Mouse (Mus musculus): Measurements from ENCODE around the gene Cd5.

The Cd5 gene

DNA sequence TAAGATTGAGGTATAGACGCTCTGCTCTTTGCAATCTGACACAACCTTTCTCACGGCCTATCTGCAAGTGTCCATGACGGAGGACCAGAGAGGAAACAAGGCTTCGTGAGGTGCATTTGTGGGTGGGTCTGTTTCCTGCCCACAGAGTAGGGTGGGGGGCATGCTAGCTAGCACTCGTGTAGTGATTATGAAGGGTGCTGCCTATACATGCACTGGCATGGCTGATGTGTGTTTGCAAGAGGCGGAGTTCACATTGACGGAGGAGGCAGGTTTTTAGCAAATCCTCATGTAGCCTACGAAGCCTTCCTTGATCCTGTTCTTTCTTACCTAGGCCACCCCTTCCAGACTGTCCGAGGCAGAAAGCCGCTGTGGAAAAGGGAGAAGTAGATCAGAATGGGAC lies 8.9 kb downstream of the Cd5 start:
- DNase-seq (ENCODE audit: low read depth, low spot score), result no peak

DNA sequence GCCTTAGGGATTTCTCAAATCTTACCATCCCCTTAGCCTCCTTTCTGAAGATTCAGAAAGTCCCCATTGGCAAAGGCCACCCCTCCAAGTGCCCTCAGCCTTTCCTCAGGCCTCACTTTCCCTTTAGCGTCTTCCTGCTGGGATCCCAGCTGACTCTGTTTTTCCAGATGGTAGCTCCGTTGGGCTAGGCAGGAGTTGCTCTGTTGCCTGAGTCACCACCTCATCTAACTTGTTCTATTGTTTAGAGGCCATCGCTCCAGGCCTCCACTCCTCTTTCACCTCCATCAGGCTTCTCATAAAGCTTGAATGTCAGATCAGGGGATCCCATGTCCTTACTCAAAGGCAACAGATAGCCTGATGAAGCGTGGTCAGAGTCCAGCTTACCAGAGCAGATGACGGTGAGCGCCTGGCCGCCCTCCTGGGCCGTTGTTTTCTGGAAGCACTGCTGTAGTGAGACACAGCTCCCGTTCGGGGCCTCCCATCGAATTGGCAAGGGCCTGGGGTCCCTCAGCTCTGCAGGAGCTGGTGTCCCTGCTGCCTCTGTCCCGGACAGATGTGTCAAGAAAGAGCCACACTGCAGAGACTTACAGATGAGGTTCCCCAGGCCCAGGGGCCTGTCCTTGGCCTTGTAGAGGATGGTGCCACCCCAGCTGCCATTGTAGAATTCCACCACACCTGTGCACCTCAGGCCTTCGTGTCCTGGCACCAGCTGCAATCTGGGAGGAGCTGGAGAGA lies 14.0 kb downstream of the Cd5 start:
- DNase-seq (ENCODE audit: low read depth, low spot score), result no peak

DNA sequence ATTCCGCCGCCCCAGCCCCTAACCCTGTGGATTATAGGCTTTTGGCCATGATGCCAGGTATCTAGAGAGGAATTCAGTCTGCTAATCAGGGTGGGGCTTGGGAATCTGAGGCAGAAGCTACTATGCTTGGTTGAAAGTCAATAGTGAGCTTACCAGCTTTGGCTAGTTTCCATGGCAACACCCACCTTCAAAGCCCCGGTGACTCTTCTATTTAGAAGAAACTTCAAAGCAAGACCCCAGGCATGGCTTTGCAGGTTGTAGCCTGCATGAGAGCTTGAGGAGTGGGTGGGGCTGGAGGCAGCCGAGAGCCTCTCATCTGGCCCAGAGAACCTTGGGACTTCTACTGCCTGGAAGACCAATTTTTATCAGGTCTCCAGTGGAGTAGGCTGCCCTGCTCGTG lies 15.2 kb downstream of the Cd5 start:
- no peak for DNase-seq (ENCODE audit: low read depth, low spot score)

DNA sequence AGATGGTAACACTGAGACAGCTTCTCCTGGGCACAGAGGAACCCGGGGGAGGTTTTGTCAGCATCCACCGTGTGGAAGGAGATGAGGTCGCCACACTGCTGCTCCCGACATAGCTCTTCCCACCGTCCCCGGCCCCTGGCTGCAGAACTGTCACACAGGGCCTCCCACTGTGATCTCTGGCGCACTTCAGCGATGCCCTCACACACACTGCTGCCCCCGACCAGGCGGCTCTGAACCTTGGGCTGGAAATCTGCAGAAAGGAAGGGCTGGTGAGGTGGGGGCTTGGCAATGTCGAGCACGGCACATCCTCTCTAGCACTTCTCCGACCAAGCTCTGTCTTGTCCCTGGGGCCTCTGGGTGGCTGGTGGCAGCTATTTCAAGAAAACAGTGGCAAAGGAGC lies 15.7 kb downstream of the Cd5 start:
- no peak for DNase-seq (ENCODE audit: low read depth, low spot score)

DNA sequence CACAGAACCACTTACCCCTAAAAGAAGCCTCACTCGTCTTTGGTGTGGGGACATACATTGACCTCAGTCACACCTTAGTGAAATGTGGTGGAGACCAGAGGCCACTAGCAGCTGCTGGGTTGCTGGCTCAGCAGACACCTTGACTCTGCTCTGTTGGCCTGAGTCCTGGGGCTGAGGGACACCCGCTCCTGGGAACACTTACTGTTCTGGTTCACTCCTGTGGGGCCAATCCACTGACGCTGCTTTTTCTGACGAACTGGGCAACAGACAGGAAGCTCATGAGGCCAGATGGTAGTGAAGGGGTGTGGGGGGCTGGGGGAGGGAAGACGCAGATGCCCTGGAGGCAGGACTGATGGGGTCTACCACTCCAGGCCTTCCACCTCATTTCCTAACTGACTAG lies 17.7 kb downstream of the Cd5 start:
- DNase-seq (ENCODE audit: low read depth, low spot score), result no peak

DNA sequence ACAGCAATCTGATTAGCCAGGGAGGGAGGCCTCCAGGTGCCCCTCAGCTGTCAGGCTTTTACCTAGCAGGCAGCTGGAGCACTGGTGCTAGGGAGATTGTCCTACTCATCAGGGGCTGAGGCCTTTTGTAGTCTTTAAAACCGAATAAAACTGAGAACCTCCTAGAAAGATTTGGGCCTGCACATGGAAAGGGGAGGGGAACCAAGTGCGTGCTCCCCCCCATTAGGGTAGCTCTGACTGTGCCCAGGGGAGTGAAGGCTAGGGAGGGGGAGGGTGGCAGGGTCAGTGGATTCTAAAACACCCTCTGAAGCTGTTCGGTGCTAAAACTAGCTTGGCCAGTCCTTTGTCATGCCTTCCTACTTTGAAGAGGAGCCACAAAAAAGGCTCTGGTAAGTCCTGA lies 18.3 kb downstream of the Cd5 start:
- no peak for DNase-seq (ENCODE audit: low read depth, low spot score)

DNA sequence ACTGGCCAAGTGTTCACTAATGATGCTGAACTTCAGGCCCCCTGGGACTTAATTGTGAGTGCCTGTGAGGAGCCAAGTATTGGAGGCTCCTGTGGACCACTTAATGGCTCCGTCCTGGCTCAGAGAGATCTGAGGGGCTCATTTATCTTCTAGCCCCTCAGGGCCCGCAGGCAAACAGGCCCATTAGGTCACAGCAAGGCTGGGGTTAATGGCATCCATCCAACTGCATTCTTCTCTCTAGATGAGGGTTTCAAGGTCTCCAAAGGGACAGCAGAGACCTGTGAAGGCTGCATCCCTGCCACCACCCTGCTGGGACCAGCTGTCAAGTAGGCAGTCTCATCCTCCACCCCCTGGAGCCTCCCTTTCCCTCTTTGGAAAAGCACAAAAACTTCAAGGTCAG lies 19.1 kb downstream of the Cd5 start:
- peak; percentile 61 for DNase-seq (ENCODE audit: low read depth, low spot score)

DNA sequence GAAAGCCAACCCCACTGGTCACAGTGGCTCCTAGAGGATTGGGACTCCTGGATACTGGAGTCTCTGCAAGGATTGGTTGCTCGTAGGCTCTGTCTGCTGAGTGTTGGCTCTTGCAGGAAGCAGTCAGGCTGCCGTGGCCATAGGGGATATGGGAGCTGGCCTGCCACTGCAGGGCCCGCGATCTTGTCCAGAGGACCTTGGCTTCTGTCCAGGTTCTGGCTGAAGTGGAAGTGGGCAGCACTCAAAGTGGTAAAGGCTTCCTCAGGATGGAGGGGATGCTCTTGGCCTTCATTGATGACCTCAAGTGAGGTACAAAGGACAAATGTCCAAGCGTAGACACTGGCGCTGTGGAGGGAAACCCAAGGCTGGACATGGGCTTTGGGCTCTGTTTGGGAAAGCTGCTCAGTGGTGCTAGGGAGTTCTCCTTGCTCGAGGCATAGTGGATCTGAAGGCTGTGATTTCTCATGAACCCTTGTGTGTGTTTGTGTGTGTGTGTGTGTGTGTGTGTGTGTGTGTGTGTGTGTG lies 20.5 kb downstream of the Cd5 start:
- no peak for DNase-seq (ENCODE audit: low read depth, low spot score)

DNA sequence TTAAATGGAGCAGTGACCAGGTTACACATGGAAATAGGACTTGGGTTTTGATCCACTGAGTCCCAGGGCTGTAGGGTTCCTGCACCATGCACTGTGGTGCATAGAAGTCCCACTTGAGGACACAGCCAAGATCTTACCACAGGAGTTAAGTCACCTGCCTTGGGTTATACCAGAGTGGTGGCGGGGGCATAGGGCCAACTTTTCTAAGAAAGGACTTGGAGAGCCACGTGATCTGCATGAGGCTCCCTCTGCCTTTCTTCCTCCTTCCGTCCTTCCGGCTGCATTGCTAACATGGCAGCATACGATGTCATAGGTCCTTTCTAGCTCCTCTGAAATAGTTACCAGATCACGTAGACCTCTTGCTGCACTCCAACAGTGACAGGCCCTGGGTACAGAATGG lies 23.3 kb downstream of the Cd5 start:
- DNase-seq (ENCODE audit: low read depth, low spot score), result no peak

DNA sequence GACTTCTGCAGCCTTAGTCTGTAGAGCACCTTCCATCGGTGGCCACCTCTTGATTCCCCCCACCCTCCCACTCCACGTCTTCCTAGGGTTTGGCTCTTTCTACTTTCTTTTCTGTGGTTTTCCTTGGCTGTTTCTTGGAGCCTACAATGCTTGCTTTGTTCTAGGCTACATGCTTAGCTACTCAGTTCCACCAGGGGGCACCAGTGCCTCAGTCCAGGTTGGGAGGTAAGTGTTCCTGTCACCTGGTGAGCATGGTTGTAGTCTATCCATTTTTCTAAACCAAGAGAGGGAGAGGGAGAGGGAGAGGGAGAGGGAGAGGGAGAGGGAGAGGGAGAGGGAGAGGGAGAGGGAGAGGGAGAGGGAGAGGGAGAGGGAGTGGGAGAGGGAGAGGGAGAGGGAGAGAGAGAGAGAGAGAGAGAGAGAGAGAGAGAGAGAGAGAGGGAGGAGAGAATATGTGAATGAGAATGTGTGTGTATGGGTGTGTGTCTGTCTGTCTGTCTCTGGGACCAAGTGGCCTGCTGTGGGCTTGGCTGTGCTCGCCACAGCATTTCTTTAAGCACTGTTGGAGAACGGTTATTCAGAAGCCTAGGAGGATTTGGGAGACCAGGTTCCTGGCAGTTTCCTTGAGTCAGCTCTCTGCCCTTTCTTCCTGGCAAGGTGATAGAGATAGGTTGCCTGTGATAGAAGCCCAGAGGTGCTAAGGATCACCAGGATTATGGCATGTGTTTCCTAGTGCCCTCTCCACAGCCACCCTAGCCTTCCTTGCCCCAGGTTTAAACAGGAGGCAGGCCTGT lies 23.9 kb downstream of the Cd5 start:
- peak; percentile 83 for DNase-seq (ENCODE audit: low read depth, low spot score)

DNA sequence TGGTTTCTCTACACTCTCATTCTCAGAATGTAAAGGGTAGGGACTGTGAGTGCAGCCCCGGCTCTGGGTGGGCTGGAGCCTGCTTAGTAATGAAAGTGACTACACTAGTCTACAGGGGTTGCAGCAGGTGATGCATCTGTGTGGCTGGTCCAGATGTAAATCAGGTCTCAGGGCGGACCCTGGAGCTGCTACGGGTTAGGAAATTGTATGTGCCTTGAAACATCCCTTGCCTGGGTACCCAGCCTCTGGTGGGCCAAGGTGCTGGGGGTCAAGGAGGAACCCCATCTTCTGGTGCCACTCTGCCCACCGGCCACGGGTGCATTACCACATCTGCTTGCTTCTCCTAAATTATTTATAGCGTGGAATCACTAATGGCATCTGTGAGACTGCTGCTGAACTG lies 24.6 kb downstream of the Cd5 start:
- no peak for DNase-seq (ENCODE audit: low read depth, low spot score)

DNA sequence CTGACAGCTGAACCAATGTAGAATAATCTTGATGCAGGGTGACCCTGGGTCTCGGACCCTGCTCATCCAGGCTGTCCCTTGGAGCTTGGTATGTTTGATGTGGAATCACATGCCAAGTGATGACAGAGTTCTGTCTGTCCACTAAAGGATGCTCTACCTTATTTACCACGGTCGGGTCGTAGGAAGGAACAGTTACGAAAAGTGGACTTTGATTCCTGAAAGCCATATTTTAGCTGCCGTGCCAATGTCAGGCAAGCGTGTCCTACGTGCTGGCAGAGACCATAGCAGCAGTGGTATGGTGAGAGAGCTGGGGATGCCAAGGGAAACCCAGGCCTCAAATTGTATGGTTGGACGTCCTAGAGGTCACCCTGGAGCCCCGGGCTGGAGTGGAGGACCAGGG lies 25.3 kb downstream of the Cd5 start:
- no peak for DNase-seq (ENCODE audit: low read depth, low spot score)

DNA sequence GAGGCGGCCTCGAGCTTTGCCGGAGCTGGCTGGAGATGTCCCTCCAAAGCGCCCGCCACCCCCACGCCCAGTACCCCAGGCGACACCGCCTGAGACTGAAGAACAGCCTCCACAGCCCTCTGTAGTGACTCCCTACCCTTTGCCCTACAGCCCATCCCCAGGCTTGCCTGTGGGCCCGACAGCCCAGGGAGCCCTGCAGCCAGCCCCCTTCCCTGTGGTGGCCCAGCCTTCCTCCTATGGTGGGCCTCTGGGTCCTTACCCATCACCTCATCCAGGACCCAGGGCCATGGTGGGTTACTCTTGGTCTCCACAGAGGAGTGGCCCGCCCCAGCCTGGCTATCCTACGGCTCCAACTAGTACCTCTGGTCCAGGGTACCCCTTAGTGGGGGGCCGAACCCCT lies 26.2 kb downstream of the Cd5 start:
- DNase-seq (ENCODE audit: low read depth, low spot score), result no peak

DNA sequence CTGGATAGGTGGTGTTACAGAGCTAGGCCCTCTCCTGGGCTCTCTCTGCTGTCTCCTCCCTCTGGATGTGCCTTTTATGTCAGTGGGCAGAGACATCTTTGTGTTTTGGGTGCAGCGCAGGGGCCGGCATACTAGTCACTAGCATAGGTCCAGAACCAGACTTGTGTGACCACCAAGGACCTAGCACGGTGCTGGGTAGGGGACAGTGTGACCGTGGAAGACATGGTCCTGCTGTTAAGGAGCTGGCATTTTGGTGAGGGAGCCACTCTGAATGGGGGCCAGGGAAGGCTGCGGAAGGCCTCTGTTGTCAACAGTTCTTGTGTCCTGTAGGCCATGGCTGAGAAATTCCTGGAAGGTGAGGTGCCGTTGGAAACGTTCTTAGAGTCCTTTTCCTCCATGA lies 26.6 kb downstream of the Cd5 start:
- DNase-seq (ENCODE audit: low read depth, low spot score), result no peak

DNA sequence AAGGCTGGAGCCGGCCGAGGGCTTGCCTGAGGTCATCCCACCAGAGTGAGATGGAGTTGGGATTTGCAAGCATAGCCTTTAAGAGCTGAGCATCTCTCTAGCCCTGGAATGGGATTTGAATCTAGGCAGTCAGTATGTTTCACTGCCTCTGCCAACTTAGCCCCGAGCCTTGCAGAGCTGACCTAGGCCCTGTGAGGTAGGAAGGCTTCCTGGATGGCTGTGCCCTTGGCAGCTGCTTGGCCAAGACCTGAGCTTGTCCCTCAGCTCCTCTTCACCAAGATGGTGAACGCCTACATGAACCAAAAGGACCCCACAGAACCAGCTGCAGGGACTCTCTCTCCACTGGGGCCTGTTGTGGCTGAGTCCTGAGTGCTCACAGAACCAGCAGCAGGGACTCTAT lies 28.1 kb downstream of the Cd5 start:
- DNase-seq (ENCODE audit: low read depth, low spot score), result no peak

DNA sequence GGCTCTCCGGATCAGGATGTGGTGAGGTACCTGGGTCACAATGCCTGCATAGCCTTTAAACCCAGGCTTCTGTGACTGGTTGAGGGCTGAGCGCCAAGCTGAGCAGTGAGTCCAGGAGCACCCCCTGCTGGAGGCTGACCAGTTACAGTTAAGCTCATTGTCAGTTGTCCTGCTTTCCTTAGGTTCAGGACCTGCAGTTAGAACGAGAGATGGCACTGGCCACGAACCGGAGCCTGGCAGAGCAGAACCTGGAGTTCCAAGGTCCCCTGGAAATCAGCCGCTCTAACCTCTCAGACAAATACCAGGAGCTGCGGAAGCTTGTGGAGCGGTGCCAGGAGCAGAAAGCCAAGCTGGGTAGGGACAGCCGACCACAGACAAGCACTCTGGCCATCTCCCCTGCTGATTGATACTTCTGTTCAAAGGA lies 28.7 kb downstream of the Cd5 start:
- no peak for DNase-seq (ENCODE audit: low read depth, low spot score)

DNA sequence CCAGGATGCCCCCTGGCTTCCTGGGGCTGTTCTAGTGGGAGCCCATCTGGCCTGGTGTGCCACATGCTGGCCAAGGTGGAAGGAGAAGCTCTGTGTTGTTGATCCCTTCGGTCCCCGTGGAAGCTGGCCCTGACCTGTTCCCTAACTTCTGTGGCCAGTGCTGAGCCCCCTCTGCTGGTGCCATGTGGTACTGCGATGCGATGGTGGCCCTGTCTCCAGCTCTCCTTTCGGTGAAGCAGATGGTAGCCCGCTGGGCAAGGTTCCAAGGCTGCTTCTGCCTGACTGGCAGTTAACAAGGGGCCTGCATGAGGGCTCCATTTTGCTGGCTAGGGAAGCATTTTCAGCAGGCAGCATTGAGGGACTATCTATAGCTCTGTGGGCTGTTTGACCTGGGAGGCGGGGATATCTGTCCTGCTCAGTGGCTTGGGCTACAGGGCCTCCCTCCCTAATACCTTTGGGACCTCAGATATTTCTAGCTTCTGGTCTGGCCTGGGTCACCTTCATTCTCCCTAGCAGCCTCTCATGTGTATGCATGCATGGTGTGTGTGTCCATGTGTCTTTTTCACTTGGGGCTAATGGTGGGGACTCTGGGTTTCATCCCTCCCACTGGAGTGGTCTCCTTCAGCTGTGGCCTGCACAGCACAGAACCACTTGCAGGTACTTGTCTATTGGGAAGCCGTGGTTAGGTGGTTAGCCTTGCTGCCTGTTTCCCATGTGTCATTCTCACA lies 29.3 kb downstream of the Cd5 start:
- peak; percentile 91 for DNase-seq (ENCODE audit: low read depth, low spot score)

DNA sequence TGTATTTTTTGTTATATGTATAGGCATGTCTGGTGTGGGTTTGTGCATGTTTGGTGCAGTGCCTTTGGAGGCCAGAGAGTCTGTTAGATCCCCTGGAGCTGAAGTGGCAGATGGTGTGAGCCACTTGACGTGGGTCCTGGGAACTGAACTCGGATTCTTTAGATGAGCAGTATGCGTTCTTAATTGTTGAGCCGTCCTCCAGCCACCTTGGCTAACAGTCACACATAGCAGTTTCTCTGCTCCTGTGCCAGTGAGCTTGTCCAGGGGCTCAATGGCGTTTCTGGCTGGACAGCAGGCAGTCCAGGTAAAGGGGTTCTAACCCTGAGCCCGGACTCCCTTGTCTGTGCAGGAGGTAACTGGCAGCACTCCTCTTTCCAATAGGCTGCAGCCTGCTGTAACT lies 29.9 kb downstream of the Cd5 start:
- no peak for DNase-seq (ENCODE audit: low read depth, low spot score)

DNA sequence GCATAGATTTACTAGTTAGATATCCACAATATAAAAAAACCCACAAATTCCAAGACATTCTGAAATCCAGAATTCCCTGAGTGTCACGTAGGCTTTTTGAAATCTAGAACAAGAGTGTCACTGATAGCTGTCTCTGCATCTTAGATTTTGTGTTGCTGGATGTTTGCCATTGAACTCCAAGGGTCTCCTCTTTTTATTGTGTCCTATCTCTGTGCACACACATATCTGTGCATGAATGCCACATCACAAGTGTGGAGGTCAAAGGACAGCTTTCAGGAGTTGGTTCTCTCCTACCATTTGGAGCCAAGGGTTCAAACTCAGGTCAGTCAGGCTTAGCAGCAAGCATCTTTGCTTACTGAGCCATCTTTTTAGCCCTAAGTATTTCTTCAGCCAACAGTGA lies 30.9 kb downstream of the Cd5 start:
- no peak for DNase-seq (ENCODE audit: low read depth, low spot score)

DNA sequence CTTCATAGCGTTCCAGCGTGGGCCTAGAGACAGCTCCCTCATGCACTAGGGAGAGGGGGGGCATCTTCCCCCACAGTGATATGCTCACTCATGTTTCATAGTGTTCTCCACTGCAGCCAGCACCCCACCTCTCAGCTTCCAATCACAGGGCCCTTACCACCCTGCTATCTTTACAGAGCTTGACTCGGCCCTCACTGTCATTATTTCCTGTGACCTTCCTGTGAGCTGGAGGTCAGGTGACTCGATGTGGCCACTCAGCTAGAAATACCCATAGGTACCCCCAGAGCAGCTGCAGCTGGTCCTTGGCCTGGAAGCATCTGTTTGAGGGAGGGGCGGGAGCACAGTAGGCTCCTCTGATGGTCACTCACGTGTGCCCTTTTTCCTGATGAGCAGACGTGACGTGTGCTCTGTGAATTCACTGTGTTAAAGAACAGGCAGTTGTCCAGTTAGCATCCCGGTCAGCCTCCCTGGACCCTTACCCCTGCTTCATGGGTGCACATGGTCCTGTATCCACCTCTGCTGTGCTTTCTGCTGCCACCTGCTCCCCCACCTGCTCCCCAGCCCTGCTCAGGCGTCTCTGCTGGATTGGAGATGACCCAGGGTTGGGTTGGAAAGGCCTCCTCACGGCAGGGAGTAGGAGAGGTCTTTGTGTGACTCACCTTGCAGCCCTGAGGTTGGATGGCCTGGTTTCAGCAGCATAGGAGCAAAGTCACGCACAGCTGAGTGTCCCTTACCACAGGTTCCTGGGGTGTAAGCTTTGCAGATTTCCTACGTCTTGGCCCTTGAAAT lies 31.5 kb downstream of the Cd5 start:
- DNase-seq (ENCODE audit: low read depth, low spot score), result no peak

DNA sequence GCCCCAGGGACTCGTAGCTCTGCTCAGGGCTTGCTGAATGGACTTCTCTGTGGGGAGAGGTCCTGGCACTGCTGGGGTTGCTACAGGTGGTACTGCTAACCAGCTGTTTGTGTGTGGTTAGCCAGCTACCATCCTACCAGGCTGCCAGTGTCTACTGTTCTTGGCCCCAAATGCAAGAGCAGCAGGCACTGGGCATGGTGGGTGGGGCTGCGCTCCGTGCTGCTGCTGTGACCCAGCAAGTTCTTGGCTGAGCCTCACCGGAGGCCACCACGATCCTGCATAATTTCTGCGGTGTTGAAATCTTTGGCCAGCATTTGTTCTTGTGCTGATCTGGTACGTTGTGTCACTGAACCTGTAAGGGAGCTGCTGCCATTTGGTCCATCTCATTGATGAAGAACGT lies 35.3 kb downstream of the Cd5 start:
- no peak for DNase-seq (ENCODE audit: low read depth, low spot score)

DNA sequence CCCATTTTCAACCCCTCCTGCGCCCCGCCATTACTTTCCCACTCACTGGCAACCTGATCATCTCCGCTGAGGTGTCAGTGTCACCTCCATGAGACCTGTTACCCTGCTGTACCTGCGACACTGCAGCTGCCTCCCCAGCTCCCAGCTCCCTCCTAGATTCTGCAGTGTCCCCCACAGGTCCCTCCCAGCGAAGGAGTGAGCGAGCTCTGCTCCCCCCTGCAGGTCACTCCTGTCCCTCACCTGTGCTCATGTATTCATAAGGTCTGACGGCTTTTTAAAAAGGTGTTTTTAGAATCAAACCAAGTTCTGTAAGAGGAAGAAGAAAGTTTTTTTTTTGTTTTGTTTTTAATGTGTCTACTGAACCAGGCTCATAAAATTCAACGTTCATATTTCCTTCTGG lies 36.7 kb downstream of the Cd5 start:
- DNase-seq (ENCODE audit: low read depth, low spot score), result no peak
